Comparison of ENCODE assay signal across 13 mouse cellular contexts in the genomic region with DNA sequence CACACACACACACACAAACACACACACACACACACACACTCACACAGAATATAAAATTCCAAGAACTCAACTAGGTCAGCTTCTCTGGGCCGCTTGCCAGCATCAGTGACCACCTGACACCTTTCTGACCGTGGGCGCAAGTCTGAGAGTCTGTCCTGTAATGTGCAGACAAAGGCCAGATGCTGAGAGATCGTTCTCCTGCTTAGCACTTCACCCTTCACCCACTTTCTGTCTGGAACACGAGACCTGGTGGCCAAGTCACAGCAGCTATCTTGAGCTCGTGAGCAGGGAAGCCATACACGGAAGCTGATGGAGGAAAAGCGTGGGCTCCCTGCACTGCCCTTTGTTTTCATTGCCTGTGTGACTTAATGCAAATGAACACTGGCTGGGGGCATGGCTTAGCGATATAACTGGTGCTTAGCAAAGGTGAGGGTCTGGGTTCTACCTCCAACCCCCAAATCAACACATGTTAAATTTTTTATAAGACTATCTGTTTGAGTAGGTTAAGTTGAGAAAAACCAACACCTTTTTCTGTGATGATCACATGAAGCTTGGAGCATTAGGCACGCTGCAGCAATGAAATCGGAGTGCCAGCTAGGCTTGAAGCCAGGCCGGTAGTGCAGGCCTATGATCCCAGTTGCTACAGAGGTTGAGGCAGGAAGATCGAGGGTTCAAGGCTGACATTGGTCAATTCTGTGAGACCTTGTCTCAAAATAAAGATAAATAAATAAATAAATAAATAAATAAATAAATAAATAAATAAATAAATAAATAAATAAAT. TPM values are rescaled to one million over a fixed set of nuclear protein-coding genes. Genes with fewer than 3 reads are reported as not detected.
DNase-seq lines count a peak whose midpoint lies in the region; ATAC-seq lines count a peak whose summit lies in the region.
"Had no signal": no experiment of that assay in that cellular context is flagged by ENCODE, and none has a peak within 500 bp of the region (broad histone marks: within the 10 kb centered on the region; RNA-seq: fewer than 3 reads in every experiment).

No protein-coding gene starts in this region.

- no peak overlapping the region for H3K4me2 ChIP-seq in forebrain, embryonic 15.5 days (replicated peaks)
- H3K4me2 ChIP-seq in midbrain, embryonic 15.5 days = no peak overlapping the region
- H3K4me2 ChIP-seq: embryonic facial prominence, embryonic 12.5 days had no signal

- 69% methylated on average over 13 of the region's 13 CpGs for WGBS in forebrain, embryonic 15.5 days
- 69% methylated on average over 13 of the region's 13 CpGs for WGBS in midbrain, embryonic 15.5 days

- H3K36me3 ChIP-seq in forebrain, embryonic 15.5 days = no peaks in the 10 kb centered on the region
- no peaks in the 10 kb centered on the region for H3K36me3 ChIP-seq in midbrain, embryonic 15.5 days (replicated peaks)
- H3K36me3 ChIP-seq: embryonic facial prominence, embryonic 12.5 days had no signal

- no peaks in the 10 kb centered on the region for H3K4me1 ChIP-seq in forebrain, embryonic 15.5 days
- no peaks in the 10 kb centered on the region for H3K4me1 ChIP-seq in midbrain, embryonic 15.5 days

- DNase-seq in cerebellum, adult 9-11 months = peak; percentile 11
- no peak for DNase-seq in cerebellum, adult 11 months
- peak; percentile 45 to 46 for DNase-seq in left cerebral cortex, adult 18-20 months (ENCODE audit: low spot score in 2 of 2)
- DNase-seq in left cerebral cortex, adult 11 months (ENCODE audit: low spot score) = no peak
- peak; percentile 38 for DNase-seq in NIH3T3 (ENCODE audit: low read depth)
- DNase-seq in heart, postnatal 36 days = peak; percentile 20 to 34
- DNase-seq: gastrocnemius, postnatal 10 days had no signal

- ATAC-seq in forebrain, embryonic 15.5 days (replicated peaks) = no peak
- ATAC-seq in midbrain, embryonic 15.5 days (replicated peaks) = no peak
- ATAC-seq: Patski had no signal

- H3K9me3 ChIP-seq in forebrain, embryonic 15.5 days = no peaks in the 10 kb centered on the region
- H3K9me3 ChIP-seq in midbrain, embryonic 15.5 days = no peaks in the 10 kb centered on the region
- H3K9me3 ChIP-seq: embryonic facial prominence, embryonic 12.5 days had no signal

- no peak overlapping the region for H3K27ac ChIP-seq in forebrain, embryonic 15.5 days (replicated peaks)
- H3K27ac ChIP-seq in midbrain, embryonic 15.5 days = no peak overlapping the region
- H3K27ac ChIP-seq: embryonic facial prominence, embryonic 12.5 days; liver, embryonic 14.5 days had no signal

- no peak overlapping the region for H3K4me3 ChIP-seq in forebrain, embryonic 15.5 days
- H3K4me3 ChIP-seq in midbrain, embryonic 15.5 days = no peak overlapping the region
- H3K4me3 ChIP-seq: embryonic facial prominence, embryonic 12.5 days had no signal

- H3K9ac ChIP-seq in forebrain, embryonic 15.5 days (replicated peaks) = no peak overlapping the region
- no peak overlapping the region for H3K9ac ChIP-seq in midbrain, embryonic 15.5 days
- H3K9ac ChIP-seq: embryonic facial prominence, embryonic 12.5 days; liver, embryonic 14.5 days had no signal

- intact Hi-C loops in heart, postnatal 36 days (cut with DNase I) = no loop called here

- H3K27me3 ChIP-seq in forebrain, embryonic 15.5 days = 0 out of 2 replicates have a peak, but pooled peaks cover 3% of the 10 kb centered on the region
- no peaks in the 10 kb centered on the region for H3K27me3 ChIP-seq in midbrain, embryonic 15.5 days (replicated peaks)
- H3K27me3 ChIP-seq: embryonic facial prominence, embryonic 12.5 days; Patski had no signal

RNA-seq across cellular contexts. Expression of a gene that starts 31.4 kb away (rescaled TPM):
- total RNA-seq in left cerebral cortex, adult 18-20 months (2021) = 10 to 100 TPM; 11.9 to 17.2 TPM
- total RNA-seq in heart, postnatal 36 days (2021) = 1 to 10 TPM; 6.0 to 6.2 TPM
- 1.9 and 2.9 TPM in 2 replicates for polyA plus RNA-seq in forebrain, embryonic 15.5 days (2015; fragmentation: Nextera tagmentation; extraction: Ambion mirVana)
- 3.8 and 3.9 TPM in 2 replicates for polyA plus RNA-seq in midbrain, embryonic 15.5 days (2015; fragmentation: Nextera tagmentation; extraction: Ambion mirVana)

RNA-seq across cellular contexts. Expression of a gene that starts 37.3 kb away (rescaled TPM):
- not detected for total RNA-seq in left cerebral cortex, adult 18-20 months (2021)
- not detected for total RNA-seq in heart, postnatal 36 days (2021)
- not detected in 2 replicates for polyA plus RNA-seq in forebrain, embryonic 15.5 days (2015; fragmentation: Nextera tagmentation; extraction: Ambion mirVana)
- polyA plus RNA-seq in midbrain, embryonic 15.5 days (2015; fragmentation: Nextera tagmentation; extraction: Ambion mirVana) = 0.18 TPM in 1 of 2 replicates, not detected in the other
- total RNA-seq: gastrocnemius, postnatal 10 days had no signal
- polyA plus RNA-seq: embryonic facial prominence, embryonic 12.5 days; liver, embryonic 14.5 days; Patski had no signal

RNA-seq across cellular contexts. Expression of a gene that starts 47.6 kb away (rescaled TPM):
- total RNA-seq in left cerebral cortex, adult 18-20 months (2021) = under 1 TPM in 1 of 2 experiments, not detected in 1; 0.12 TPM
- not detected for total RNA-seq in heart, postnatal 36 days (2021)
- 1.2 and 2.2 TPM in 2 replicates for polyA plus RNA-seq in forebrain, embryonic 15.5 days (2015; fragmentation: Nextera tagmentation; extraction: Ambion mirVana)
- 0.43 and 0.61 TPM in 2 replicates for polyA plus RNA-seq in midbrain, embryonic 15.5 days (2015; fragmentation: Nextera tagmentation; extraction: Ambion mirVana)
- total RNA-seq: gastrocnemius, postnatal 10 days; layer of hippocampus, postnatal 14 days had no signal
- polyA plus RNA-seq: Patski had no signal

Comparison
In these comparisons a context has a peak if more than half of its experiments do, and no peak if none do; other contexts are left out.
1. DNase-seq: peak in cerebellum, adult 9-11 months (single experiment), left cerebral cortex, adult 18-20 months (2 of 2), NIH3T3 (single experiment) and heart, postnatal 36 days (2 of 2); none in cerebellum, adult 11 months (single experiment) and left cerebral cortex, adult 11 months (single experiment).